Mouse (Mus musculus): ENCODE results near the gene Slc27a4.

The Slc27a4 gene

GRCm38 (mm10) chr2:29820025-29820817, 17.8 kb downstream of the Slc27a4 start, which contains the start of gene Urm1:
Urm1 (plus strand) TSS chr2:29820075.
- DNase-seq (ENCODE audit: low spot score): peak; percentile 65

- DNase-seq (ENCODE audit: low spot score): no peak
These were observed 24.0 kb downstream of the Slc27a4 start for GRCm38 (mm10) chr2:29826318-29826925.

- peak; percentile 96 for DNase-seq (ENCODE audit: low spot score)
These were observed 24.7 kb downstream of the Slc27a4 start for GRCm38 (mm10) chr2:29826926-29827708.

GRCm38 (mm10) chr2:29827709-29828024, 25.2 kb downstream of the Slc27a4 start:
- no peak for DNase-seq (ENCODE audit: low spot score)

- DNase-seq (ENCODE audit: low spot score): no peak
These were observed 28.7 kb downstream of the Slc27a4 start for GRCm38 (mm10) chr2:29831106-29831505.

- DNase-seq (ENCODE audit: low spot score): no peak
These were observed 31.4 kb downstream of the Slc27a4 start for GRCm38 (mm10) chr2:29833796-29834195.

- DNase-seq (ENCODE audit: low spot score): no peak
These were observed 33.0 kb downstream of the Slc27a4 start for GRCm38 (mm10) chr2:29835391-29835899.

- DNase-seq (ENCODE audit: low spot score): no peak
These were observed 37.0 kb downstream of the Slc27a4 start for GRCm38 (mm10) chr2:29839460-29839859.

GRCm38 (mm10) chr2:29843231-29844105, 41.0 kb downstream of the Slc27a4 start:
- no peak for DNase-seq (ENCODE audit: low spot score)

- DNase-seq (ENCODE audit: low spot score): no peak
These were observed 41.7 kb downstream of the Slc27a4 start for GRCm38 (mm10) chr2:29844115-29844514.

- no peak for DNase-seq (ENCODE audit: low spot score)
These were observed 42.2 kb downstream of the Slc27a4 start for GRCm38 (mm10) chr2:29844661-29845060.

GRCm38 (mm10) chr2:29845636-29846035, 43.2 kb downstream of the Slc27a4 start:
- no peak for DNase-seq (ENCODE audit: low spot score)

GRCm38 (mm10) chr2:29846061-29846853, 43.8 kb downstream of the Slc27a4 start:
- no peak for DNase-seq (ENCODE audit: low spot score)

GRCm38 (mm10) chr2:29846911-29847310, 44.5 kb downstream of the Slc27a4 start:
- DNase-seq (ENCODE audit: low spot score): no peak

- no peak for DNase-seq (ENCODE audit: low spot score)
These were observed 46.6 kb downstream of the Slc27a4 start for GRCm38 (mm10) chr2:29849041-29849440.

- DNase-seq (ENCODE audit: low spot score): no peak
These were observed 47.5 kb downstream of the Slc27a4 start for GRCm38 (mm10) chr2:29849841-29850480.

- no peak for DNase-seq (ENCODE audit: low spot score)
These were observed 50.6 kb downstream of the Slc27a4 start for GRCm38 (mm10) chr2:29852957-29853485.

- no peak for DNase-seq (ENCODE audit: low spot score)
These were observed 51.3 kb downstream of the Slc27a4 start for GRCm38 (mm10) chr2:29853736-29854135.

GRCm38 (mm10) chr2:29855585-29856210, 53.3 kb downstream of the Slc27a4 start:
- no peak for DNase-seq (ENCODE audit: low spot score)
